Mouse (Mus musculus) frontal cortex, postnatal 10 days (tissue): ENCODE data around the gene Kcnab1.

Source experiments
- DNase-seq, 2 experiments: peaks; one replicate each; pipeline ENCODE4 v3.0.0; 2022; ENCODE audit warnings: low spot score in 2 of 2, mixed read lengths in 1 of 2

The Kcnab1 gene

GRCm38 (mm10) chr3:65204356-65205075, 95.3 kb downstream of the Kcnab1 start:
- no peak for DNase-seq

DNA sequence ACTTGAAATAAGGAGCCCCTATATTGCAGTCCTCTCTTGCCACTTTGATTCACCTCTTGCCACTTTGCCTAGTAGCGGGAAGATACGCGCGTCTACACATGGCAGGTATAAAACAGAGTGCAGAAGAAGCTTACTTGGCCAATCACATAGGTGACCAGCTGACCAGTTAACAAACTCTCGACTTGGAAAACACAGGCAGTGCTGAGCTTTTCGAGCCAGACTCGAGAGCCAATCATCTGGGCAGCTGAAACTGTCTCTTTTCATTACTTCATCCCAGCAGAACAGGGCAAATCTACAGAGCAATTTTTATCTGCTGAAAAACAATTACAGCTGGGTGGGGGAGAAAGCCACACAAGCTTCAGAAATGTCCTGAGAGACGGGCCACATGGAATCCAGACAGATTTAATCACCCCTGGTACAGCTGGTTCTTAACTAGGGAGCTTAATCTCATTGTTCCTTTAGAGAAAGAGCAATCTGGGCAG, 96.4 kb downstream of the Kcnab1 start:
- DNase-seq = no peak

GRCm38 (mm10) chr3:65213725-65214124, 104.5 kb downstream of the Kcnab1 start:
- DNase-seq = no peak

GRCm38 (mm10) chr3:65214635-65215034, 105.5 kb downstream of the Kcnab1 start:
- no peak for DNase-seq

GRCm38 (mm10) chr3:65217673-65218579, 108.7 kb downstream of the Kcnab1 start:
- DNase-seq = no peak

GRCm38 (mm10) chr3:65220287-65220686, 111.1 kb downstream of the Kcnab1 start:
- no peak for DNase-seq

- DNase-seq = no peak
Measured at GRCm38 (mm10) chr3:65223635-65224034, 114.5 kb downstream of the Kcnab1 start.

DNA sequence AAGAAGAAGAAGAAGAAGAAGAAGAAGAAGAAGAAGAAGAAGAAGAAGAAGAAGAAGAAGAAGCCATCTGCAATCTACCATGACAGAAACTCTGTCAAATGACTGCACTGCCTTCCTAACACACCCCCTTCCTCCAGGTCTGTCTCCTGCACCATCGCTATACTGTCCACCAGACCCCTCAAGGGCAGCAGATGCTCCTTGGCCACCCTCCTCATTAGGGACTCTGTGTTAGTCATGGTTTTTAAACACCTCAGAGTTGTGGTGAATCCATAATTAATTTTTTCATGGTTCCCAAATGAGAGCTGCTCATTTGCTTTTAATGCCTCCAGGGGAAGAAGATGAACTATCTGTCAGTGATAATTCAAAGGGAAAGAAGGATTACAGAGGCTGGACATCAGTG, 121.8 kb downstream of the Kcnab1 start:
- DNase-seq = no peak

GRCm38 (mm10) chr3:65231419-65232090, 122.4 kb downstream of the Kcnab1 start:
- no peak for DNase-seq

DNA sequence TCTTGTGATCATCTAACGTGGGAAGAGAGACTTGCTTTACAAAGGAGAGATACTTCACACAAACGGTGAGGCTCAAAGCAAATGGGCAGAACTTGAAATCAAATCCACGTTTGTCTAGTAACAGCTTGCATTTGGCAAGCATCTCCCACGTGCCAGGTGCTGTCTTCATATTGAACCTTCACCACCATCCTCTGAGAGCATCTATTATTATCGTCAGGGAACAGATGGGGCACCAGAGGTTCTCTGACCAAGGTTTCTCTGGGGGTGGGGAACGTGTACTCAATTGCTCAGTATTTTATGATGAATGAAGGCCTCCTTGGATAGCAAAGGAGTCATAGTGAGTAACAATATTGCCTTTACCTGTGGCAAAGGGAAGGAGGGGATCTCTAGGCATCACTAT, 139.8 kb downstream of the Kcnab1 start:
- no peak for DNase-seq

DNA sequence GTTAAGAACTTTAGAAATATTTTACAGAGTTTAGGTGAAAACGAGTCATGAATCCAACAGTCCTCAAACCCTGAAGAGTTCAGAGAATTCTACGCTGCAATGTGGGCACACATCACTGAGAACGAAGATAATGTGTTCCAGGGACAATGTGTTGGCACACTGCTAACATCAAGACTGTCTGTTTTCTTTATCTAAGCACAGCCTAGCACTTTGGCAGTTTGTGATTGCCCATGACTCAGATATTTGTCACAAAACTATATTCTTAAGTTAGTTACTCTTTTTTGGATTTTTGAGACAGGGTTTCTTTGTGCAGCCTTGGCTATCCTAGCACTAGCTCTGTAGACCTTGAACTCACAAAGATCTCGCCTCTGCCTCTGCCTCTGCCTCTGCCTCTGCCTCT, 151.3 kb downstream of the Kcnab1 start:
- DNase-seq = no peak

GRCm38 (mm10) chr3:65262506-65263422, 153.6 kb downstream of the Kcnab1 start:
- no peak for DNase-seq

GRCm38 (mm10) chr3:65273317-65273716, 164.1 kb downstream of the Kcnab1 start:
- DNase-seq = no peak

DNA sequence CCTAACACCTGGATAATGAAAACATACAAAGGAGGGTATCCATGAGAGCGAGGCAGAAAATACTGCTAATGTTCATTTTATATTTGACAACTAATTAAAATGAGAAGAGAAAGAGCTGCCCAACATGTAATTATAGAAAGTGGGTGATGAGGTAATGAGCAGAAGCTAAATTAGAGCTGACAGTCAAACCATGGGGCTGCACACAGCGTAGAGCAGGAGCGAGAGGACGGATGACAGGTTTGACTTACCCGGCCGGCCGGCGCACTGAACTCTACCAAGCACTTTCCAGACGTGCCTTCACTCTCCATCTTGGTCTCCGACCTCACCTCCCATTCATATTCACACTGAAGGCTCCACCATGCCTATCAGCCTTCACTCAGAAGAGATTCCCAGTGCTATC, 168.6 kb downstream of the Kcnab1 start:
- no peak for DNase-seq

- DNase-seq = no peak
Measured at GRCm38 (mm10) chr3:65283366-65283765, 174.2 kb downstream of the Kcnab1 start.

DNA sequence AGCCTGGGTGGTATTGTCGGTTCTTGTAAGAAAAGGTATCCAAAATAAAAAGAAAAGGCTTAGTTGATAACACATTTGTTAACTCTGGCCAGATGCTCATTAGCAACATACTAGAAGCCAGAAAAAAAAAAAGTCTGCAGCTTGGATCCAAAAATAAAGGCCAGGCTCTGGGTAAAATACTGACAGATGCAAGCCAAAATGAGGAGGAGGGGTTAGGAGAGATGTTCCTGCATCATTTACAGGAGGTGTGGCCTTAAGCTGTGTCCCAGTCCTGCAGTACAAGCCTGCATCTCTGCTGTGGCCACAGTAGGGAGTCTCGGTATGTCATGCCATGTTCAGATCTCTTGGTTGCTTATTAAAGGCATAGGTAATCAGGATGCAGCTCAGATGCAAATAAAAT, 179.8 kb downstream of the Kcnab1 start:
- DNase-seq = no peak

DNA sequence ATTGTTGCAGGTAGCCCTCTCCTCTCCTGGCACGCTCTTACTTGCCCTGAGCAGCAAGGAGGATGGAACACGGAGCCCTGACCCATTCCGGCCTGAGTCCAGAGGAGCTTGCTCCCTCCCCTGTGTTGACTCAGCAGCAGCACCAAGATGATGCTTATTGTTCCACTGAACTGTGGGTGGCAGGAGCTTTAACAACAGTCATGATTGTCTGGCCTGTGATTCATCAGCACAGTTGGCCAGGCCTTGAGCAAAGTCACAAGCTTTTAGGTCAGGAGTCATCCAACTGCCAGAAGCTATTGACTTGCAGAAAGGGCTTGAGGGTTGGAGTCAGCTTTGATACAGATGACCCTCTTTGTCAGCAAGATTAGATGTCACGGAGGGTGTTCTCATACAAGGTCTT, 187.8 kb downstream of the Kcnab1 start:
- DNase-seq = no peak

GRCm38 (mm10) chr3:65299205-65299604, 190.0 kb downstream of the Kcnab1 start:
- DNase-seq = no peak

- no peak for DNase-seq
Measured at GRCm38 (mm10) chr3:65301531-65301930, 192.3 kb downstream of the Kcnab1 start.

GRCm38 (mm10) chr3:65302559-65302958, 193.4 kb downstream of the Kcnab1 start:
- DNase-seq = no peak

GRCm38 (mm10) chr3:65315837-65316236, 206.7 kb downstream of the Kcnab1 start:
- DNase-seq = no peak
